Mouse (Mus musculus): Measurements from ENCODE around the gene Atp8b4.
"Not testable (repeated sequence)": the region's sequence is repeated elsewhere in the genome, so short reads cannot be mapped to it uniquely, and the experiment has no call there.

Atp8b4 gene

DNA sequence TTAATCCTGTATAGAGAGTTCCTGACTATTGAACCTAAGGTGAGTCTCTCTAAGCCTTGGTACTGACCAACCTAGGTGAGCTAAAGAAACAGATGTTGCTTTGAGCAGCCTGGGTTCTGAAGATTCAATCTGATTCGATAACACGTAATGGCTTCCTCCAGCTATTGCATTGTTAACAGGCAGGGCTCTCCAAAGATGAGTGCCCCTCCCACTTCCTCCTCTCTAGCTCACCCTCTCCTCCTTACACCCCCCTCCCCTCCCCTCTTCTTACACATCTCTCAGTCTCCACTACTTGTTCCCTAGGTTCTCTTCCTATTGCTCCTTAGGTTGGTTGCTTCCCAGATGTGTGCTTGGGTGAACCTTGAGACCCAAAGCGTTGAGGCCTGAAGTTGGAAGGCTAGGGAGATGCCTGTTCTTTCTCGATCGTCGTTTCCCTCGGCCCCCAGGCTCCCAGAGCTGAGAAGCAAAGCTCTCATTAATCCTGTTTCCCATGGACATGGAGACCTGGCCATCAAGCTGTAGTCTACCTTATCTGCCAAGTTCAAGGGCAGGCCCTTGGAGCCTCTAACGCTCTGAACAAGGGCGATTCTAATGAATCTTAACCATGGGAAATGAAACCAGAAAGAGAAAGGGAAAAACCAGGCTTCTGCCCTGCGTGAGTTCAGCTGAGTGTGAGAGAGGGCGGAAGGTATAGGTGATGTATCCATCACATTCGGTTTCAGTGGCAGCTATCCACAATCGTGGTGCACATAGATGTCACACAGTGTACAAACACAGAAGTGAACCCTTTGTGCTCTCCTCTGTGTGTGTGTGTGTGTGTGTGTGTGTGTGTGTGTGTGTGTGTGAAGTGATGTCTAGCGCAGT, 4.4 kb downstream of the Atp8b4 start:
- DNase-seq: no peak

DNA sequence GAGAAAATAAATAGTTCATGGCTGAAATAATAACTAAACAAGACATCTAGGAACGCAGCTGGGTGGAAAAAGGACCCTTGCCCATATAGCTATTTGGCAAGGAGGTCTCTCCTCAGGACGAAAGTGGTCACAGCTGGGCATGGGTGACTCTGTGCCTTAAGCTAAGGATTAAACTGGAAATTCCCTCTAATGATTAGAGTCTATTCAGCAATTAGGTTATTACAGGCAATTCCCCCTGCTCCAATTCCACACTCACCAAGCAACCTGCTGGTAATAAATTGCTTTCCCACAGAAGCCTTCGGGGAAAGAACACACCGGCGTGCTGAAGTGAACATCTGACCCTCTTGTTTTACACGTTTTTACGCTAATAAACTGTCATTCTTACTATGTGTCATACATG, 5.2 kb downstream of the Atp8b4 start:
- DNase-seq: no peak

DNA sequence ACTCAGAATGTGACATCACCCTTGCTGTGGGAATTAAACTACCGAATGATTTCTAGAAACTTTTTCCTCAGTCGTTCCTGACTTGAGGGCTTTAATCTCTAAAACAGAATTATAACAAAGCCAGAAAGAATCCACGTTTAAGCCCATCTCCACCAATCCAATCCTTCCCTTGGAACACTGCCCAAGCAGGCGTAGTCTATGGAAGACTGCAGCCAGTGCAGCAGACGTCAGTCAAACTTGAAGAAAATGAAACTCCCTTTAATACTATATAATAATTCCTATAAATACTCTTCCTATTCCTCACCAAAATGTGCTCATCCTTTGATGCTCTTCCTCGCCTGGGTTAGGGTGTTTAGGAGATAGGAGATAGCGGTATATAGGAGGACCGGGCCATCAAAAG, 7.2 kb downstream of the Atp8b4 start:
- DNase-seq: no peak

DNA sequence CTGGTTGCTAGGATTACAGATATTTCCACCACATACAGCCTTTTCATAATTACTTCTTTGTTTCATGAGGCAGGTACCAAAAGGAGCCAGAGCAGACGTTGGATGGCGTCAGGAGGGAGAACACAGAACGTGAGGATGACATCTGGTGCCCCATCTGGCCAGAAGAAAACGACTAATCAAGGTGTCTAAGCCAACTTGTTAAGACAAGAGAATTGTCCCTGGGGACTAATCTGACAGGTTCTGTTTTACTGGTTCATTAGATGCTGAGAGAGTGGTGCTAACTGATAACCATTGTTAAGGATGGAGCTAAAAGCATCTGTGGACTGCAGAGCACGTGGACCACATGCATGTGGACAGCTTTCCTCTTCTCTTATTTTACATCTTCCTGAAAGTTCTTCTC, 7.8 kb downstream of the Atp8b4 start:
- no peak for DNase-seq

DNA sequence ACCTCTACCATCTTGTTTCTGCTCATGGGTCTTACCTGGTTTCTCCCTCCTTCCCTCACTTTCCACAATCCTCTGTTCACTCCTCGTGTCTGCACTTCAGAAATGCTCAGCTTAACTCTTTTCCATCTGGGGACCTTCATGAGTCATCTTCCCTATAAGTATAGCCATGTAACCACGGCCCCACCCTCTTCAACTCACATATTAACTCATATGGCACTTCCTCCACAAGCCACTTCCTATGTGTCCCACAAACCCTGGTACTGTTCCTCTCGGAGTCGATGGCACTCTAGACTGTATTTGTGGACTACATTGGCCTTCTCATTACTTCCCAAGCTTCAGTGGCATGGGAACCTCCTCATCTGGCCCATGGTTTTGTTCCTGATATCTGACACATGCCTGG, 9.0 kb downstream of the Atp8b4 start:
- DNase-seq: no peak

DNA sequence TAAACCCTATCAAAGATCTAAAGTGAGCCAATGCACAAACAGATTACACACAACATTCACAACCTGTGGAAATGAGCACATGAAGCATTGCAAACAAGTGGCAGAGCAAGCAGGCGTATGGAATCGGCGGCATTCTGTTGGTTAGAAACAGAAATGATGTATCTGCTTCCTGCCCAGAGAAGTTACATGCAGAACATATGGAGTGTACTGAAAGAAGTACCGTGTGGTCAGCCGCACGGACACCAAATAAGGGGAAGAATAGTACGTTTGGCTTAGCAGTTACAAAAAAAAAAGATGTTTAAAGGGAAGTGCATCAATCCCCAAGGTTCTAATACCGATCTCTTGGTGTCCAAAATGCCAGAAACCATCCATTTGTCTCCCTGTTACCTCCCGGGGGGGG, 9.9 kb downstream of the Atp8b4 start:
- no peak for DNase-seq

DNA sequence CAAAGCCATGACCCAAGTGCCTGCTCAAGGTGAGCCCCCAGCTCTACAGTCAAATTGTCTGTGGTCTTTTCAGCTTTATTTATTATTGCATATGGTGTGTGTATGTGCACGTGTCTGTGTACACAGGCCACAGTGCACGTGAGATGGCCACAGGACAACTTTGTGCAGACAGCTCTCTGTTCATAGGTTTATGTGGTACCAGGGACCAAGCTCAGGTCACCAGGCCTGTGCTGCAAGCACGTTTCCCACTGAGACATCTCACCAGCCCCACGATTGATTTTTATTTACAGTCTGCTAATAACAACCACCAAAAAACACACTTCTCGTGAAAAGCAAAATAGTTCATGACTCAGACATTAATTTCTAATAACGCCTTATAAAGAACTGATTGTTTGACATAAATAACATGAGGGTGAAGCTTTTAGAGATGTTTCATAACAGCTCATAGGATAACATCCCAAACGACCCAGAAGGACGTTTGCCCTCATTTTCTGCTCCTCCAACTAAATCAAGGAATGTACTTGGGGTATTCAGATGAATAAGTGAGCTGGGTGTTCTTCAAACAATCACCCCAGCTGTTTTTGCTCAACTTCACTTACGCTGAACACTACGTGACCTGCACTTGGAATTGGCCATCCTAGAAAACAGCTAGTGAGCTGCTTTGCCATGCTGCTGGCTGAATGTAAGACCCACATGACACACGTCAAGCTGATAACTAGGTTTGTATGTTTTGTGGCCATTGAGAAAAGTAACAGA, 15.0 kb downstream of the Atp8b4 start:
- no peak for DNase-seq

DNA sequence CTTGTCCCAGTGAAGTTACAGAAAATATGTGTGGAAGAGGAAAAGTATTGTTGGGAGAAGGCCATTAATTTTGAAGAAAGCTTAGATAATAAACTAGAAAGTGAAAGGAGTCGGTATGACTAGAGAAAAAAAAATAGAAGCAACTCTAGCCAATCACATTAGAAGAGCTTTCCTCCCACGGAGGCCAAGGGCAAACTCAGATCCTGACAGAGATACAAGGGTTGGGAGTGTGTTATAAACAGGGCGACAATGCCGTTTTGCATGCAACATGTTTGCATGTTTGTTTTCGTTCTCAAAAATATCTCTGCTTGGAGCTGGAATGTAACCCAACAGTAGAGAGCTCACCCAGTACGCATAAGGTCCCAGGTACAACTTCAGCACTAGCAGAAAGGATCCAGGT, 17.1 kb downstream of the Atp8b4 start:
- DNase-seq: no peak

DNA sequence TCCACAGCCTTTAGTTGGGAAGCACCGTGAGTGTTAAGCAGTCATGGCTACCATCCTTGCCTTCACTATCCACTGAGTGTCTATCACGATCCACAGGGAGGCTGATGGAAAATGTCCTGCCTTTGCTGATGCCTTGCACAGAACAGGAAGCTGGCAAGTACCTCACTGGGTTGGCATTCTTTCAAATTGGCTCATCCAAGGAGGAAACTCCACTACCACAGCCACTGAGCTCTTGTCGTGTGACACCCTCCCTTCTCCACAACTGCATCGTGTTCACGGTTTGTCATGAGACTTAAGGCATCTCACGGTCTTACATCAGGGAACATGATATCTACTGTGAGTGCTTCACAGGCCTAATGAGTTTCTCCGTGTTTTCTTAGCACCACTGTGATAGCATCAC, 22.9 kb downstream of the Atp8b4 start:
- no peak for DNase-seq

DNA sequence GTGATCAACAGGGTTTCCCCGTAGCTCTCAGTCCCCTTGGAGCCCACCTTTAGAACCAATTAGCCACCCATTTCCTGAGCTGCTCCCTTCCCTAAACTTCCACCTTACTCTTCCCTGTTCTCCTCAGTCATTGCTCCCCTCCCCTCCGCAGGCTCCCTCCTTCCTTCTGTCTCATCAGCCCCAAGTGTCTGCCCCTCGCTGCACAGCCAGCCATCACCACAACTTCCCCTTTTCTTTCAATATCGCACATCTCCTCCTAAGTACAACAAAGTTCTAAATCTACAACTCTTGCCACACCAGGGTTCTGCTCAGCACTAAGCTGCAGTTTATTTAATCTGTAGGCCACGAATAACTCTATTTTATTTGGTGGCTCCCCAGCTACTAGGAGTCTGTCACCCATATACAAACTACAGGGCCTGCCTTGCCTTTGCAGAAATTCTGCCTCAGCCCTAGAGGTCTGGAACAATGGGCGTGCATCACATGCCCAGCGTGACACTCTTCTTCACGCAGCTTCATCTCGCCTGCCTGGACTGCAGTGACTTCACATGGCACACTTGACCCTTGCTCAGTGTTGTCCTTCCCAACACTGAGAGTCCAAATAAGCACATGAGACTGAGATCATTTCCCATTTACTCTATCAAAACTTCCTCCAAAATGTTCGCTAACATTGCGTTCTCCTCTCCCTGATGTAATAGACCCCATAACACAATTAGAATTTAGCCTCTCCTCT, 24.6 kb downstream of the Atp8b4 start:
- no peak for DNase-seq

DNA sequence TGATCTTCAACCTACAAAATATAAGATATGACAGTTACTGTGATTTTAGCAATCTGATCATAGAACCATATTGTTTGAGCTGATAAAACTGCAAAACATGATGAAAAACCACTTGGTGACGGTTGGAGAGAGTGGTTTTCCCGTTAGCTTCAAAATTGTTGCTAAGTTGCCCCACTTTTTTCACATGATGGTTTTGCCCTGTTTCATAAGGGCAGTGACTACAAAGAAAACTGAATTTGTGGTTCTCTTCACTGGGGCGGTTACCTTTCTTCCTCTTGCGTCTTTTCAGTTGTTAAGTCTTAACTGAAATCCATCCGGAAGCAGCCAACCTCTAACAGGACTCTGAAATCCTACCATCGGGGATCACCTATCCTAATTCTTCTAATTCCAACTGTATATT, 26.5 kb downstream of the Atp8b4 start:
- DNase-seq: no peak

DNA sequence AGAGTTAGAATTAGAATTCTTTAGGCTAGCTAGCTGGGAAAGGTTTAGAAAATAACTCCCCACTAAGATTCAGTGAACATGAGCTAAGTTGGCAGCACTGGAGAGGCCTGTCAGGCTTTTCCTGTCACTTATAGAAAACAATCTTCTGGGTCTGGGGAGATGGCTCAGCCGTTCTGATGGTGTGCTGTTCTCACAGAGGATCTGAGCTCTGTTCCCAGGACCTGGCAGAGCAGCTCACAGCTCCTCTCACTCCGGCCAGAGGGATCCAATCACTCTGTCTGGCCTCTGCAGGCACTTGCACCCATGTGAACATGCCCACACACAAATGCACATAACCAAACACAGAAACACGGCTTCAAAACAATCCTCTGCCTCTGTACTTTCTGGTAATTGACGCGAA, 27.6 kb downstream of the Atp8b4 start:
- DNase-seq: no peak

DNA sequence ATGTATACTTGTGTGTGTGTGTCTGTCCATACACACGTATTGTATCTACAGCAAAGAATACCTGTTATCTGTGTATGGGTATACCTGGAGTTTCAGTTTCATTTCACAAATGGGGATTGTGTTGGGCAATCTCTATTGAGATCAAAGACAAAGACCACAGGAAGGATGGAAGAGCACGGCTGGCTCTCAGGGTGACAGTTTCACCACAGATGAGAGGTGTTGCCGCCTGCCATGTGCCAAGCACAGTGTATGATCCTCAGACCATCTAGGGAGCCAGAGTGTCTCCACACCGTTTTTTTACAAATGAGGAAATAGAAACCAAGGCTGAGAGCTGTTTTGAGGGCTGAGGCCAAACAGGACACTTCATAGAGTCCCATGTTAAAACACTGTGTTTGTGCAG, 32.7 kb downstream of the Atp8b4 start:
- no peak for DNase-seq

DNA sequence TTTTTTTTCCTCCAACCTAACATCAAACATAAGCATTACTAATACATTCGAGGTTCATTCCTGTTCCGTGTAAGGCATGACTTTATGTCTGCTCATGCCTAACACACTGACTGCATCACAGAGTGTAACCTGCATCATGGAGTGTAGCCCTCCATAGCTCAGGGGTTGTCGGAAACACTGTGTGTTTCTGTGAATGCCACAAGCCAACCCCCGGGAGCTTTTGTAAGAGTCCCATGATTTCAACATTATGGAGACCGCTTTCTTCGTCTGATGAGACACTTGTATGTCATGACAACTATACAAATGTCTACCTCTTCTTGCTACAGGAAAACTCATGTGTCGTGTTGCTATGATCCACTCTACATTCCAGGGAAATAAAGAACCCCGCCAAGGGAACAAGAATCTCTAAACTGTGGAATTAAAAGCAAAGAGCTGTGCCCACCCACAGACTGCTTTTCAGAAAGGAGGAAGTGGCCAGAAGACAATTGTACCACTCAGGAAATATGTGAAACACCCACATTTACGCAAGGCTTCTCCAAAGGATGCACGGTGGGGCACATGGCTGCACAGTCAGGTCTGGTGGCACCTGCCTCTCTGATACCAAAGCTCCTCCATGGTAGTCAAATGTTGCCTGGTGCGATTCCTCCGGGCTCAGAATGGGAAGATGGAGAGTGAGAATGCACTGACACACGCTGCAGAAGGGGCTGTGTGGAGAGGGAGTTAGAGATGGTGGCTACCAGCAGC, 33.9 kb downstream of the Atp8b4 start:
- DNase-seq: no peak

DNA sequence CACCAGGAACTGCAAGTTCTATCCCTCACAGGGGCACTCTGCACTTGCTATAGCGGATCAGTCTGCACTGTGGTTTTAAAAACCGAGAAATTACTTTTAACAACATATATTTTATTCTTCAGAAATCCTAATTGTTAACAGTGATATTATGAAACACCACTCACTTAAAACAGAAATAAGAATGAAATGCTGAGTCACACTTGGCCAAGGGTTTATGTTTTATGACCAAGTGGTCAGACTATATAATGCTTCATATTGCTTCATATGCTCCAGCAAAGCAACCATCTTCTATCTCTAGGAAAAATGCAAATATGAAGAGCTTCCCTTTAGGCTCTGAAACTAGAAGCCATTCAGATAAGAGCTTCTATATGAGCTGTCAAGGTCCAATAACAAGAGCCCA, 41.8 kb downstream of the Atp8b4 start:
- DNase-seq: no peak

DNA sequence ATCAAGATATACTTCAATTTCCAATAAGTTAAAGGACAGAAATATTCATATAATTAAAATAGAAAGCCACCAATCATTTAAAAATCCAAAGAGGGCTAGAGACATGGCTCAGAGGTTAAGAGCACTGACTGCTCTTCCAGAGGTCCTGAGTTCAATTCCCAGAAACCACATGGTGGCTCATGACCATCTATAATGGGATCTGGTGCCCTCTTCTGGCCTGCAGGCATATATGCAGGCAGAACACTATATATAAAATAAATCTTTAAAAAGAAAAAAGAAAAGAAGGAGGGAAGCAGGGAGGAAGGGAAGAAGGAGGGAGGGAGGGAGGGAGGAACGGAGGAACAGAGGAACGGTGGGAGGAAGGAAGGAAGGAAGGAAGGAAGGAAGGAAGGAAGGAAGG, 42.7 kb downstream of the Atp8b4 start:
- not testable (repeated sequence) for DNase-seq

DNA sequence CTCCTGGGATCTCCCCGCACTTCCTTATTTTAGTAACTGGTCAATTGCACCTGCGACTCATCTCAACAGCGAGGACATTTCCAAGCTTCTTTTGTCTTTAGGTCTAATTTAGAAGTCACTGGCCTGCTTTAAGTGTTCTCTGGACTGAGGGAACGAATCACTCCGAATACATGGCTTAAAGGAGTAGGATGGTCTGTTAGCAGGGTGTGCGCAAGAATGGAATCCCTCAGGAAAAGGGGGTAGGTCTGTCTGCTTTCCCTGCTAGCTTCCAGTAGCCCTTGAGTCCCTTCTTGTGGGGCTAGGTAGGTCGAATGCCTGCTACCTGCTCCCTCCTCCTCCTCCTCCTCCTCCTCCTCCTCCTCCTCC, 49.6 kb downstream of the Atp8b4 start:
- DNase-seq: no peak

DNA sequence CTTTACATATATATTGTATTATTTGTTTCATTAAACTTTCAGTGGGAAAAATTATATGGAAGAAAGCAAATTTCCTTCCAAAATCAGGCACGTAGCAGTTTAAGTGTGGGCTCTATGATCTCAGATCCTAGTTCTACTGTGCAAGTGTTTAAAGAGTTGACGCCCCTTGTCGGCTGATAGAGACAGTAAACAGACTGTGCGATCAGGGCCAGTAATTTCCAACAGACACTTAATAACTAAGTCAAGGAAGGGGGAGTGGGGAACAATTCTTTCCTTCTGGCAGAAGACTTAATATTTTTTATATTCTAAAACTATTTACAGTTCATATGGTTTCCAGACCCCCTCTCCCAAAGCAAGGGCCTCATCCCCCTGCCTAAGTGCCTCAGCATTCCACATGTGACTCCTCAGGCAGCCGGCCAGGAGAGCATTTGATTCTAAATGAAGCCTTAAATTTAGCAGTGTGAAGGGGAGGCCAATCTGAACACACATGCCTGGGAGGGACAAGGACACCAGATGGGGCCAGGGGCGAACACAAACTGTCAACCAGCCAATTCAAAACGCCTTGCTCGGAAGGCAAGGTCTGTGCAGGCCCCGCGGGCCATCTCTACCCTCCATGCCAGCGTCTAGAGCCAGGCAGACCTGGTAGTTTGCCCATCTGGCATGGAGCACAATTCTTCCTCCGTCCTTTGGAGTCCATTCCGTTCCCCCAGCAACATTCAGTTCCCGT, 50.1 kb downstream of the Atp8b4 start:
- DNase-seq: no peak

DNA sequence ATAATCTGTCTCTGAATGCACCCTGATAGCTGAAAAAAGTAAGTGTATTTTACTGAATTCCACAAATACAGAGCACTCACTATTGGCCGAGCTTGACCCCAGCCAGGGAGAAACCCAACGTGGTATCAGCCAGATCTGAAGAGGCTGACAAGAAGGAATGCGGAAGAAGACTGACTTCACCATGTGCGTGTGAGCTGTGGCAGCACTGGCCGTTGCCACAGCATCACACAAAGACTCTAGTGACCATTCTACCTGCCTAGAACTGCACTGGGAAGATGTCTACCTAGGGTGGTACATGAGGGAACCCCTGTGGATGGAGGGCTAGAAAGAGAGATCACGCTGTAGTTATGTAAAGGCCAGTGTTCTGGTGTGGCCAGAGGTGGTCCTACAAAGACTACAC, 55.4 kb downstream of the Atp8b4 start:
- no peak for DNase-seq

DNA sequence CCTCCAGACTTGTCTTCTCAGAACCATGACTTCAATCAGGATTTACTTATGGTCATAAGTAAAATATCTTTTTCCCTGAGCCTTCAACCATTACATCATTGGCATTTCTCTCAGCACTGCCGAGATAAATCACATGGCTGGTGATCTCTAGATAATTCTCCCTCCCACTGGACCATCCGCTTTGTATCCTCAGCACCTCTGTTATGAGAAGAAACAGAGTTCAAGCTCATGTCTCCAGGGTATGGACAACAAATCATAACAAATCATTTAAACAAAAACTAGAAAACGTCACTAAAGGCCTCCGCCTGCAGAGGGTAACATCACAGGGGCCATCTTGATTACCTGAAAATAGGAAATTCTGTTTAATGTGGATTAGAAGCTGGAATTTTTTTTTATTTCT, 58.9 kb downstream of the Atp8b4 start:
- DNase-seq: no peak

DNA sequence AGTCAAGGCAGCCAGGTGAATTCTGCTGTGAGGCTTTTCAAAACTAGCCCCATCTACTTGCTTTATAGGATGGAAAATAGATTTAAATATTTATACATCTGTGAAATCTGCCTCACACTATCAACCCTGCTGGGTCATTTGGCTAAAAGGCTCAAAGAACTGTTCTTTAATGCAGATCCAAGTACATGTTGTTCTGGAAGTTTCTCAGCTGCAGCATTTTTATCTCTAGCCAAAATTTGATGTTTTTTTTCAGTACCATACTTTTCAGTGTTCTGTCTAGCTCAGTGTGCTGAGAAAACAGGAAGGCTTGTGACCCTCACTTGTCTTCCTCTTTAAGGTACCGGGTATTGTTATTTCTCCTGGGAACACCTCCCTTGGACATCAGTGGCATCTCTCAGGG, 65.8 kb downstream of the Atp8b4 start:
- DNase-seq: no peak

DNA sequence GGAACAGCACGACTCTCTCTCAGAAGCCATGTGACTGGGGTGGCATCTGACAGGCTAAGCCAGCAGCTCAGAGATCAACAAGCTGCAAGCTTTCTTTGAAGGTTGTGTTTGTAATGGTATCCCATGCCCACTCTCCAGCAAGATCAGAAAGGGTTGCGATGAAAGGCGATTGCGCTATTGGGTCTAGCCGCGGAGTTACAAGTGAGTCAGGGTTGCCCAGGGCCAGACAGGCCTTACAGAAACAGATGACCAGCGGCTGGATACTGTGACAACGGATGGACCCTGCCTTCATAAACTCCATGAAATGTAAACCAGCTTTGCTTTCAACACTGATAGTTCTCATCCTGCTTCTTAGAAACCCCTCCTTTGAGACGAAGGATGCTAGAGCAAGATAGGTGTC, 66.2 kb downstream of the Atp8b4 start:
- DNase-seq: no peak
